Mouse (Mus musculus) CH12.LX (cell line): ENCODE data around the gene Zbtb26. TPM values are rescaled to one million over a fixed set of nuclear protein-coding genes. Genes with fewer than 3 reads are reported as not detected.

Experiments
- DNase-seq: peaks from one replicate; pipeline ENCODE4 v3.0.0-alpha.2; 2013; ENCODE audit errors: extremely low read depth
- H3K27ac ChIP-seq: 2 replicates; pipeline ENCODE4 v1.5.1; 2012; ENCODE audit warnings: low read depth, mild to moderate bottlenecking, control low read depth, moderate library complexity; ENCODE audit not compliant: insufficient read depth
- H3K27me3 ChIP-seq: replicated peaks from 2 replicates; pipeline ENCODE3; 2012; ENCODE audit warnings: inconsistent platforms
- H3K36me3 ChIP-seq, 2 experiments: replicated peaks in 1 of 2; 2 replicates each; pipeline versions ENCODE3 to v1.6.1; 2012; ENCODE audit warnings: inconsistent platforms in 1 of 2, low read length in 1 of 2, mild to moderate bottlenecking in 1 of 2, mixed read lengths in 1 of 2, moderate library complexity in 1 of 2; ENCODE audit not compliant: control insufficient read depth in 1 of 2, insufficient read depth in 1 of 2
- H3K4me1 ChIP-seq, 2 experiments: 2 replicates each; pipeline ENCODE4 v1.6.1; 2012; ENCODE audit warnings: inconsistent platforms in 1 of 2, moderate library complexity in 1 of 2; ENCODE audit not compliant: insufficient read depth in 2 of 2, control insufficient read depth in 1 of 2
- H3K4me2 ChIP-seq: 2 replicates; pipeline ENCODE4 v1.6.1; 2012; ENCODE audit warnings: low read depth, mild to moderate bottlenecking, control low read depth; ENCODE audit not compliant: poor library complexity, insufficient read depth, severe bottlenecking
- H3K4me3 ChIP-seq, 3 experiments: fragments of 150-350 bp in 1 of 3; sonication (generic) in 1 of 3; replicated peaks in 1 of 3; 2 replicates each; pipeline versions ENCODE3 to v1.5.1; 2011 to 2012; ENCODE audit warnings: low read depth in 2 of 3, low read length in 2 of 3, mild to moderate bottlenecking in 2 of 3, moderate library complexity in 2 of 3, control low read depth in 1 of 3, improper control_type of control experiment in 1 of 3, inconsistent platforms in 1 of 3, mixed read lengths in 1 of 3; ENCODE audit not compliant: poor library complexity in 1 of 3
- H3K79me2 ChIP-seq: replicated peaks from 2 replicates; pipeline ENCODE4 v1.6.1; 2012; ENCODE audit warnings: mild to moderate bottlenecking, moderate library complexity; ENCODE audit not compliant: control insufficient read depth, poor library complexity, insufficient read depth, severe bottlenecking; ENCODE audit errors: extremely low read depth
- H3K9ac ChIP-seq: 2 replicates; pipeline ENCODE4 v1.6.1; 2012; ENCODE audit warnings: low read depth, mild to moderate bottlenecking, control low read depth, moderate library complexity; ENCODE audit not compliant: insufficient read depth
- H3K9me3 ChIP-seq: replicated peaks from 2 replicates; pipeline ENCODE3; 2012; ENCODE audit warnings: low read length, inconsistent platforms, mixed read lengths
- CTCF ChIP-seq, 2 experiments: IDR thresholded peaks in 1 of 2; conservative IDR thresholded peaks in 1 of 2; 2 replicates each; pipeline ENCODE4 v1.5.1; 2011 to 2012; ENCODE audit warnings: low read depth in 2 of 2, low read length in 2 of 2, improper control_type of control experiment in 1 of 2, inconsistent platforms in 1 of 2, mild to moderate bottlenecking in 1 of 2, moderate library complexity in 1 of 2
- ETS1 ChIP-seq: conservative IDR thresholded peaks from 2 replicates; pipeline ENCODE4 v1.6.1; 2012; ENCODE audit warnings: low read depth, mild to moderate bottlenecking, inconsistent platforms, low read length, improper control_type of control experiment, moderate library complexity
- HCFC1 ChIP-seq: IDR thresholded peaks from 2 replicates; pipeline ENCODE4 v1.6.1; 2012; ENCODE audit warnings: low read depth, mild to moderate bottlenecking, inconsistent platforms, low read length, improper control_type of control experiment
- JUND ChIP-seq: conservative IDR thresholded peaks from 2 replicates; pipeline ENCODE4 v1.6.1; 2011; ENCODE audit warnings: low read depth, low read length, improper control_type of control experiment
- KAT2A ChIP-seq: IDR thresholded peaks from 2 replicates; pipeline ENCODE4 v1.6.1; 2012; ENCODE audit warnings: low read length, improper control_type of control experiment, inconsistent platforms; ENCODE audit not compliant: insufficient replicate concordance
- MAFK ChIP-seq: IDR thresholded peaks from 2 replicates; pipeline ENCODE4 v1.6.1; 2011; ENCODE audit warnings: low read length, improper control_type of control experiment; ENCODE audit not compliant: insufficient replicate concordance
- MAX ChIP-seq: IDR thresholded peaks from 2 replicates; pipeline ENCODE4 v1.6.1; 2011; ENCODE audit warnings: low read length, improper control_type of control experiment
- MAZ ChIP-seq: IDR thresholded peaks from 2 replicates; pipeline ENCODE4 v1.6.1; 2012; ENCODE audit warnings: low read depth, mild to moderate bottlenecking, inconsistent platforms, low read length, improper control_type of control experiment, moderate library complexity
- MYC ChIP-seq: IDR thresholded peaks from 2 replicates; pipeline ENCODE4 v1.6.1; 2011; ENCODE audit warnings: low read depth, mild to moderate bottlenecking, improper control_type of control experiment, low read length
- NELFE ChIP-seq: IDR thresholded peaks from 2 replicates; pipeline ENCODE4 v1.6.1; 2011; ENCODE audit warnings: low read depth, low read length, improper control_type of control experiment
- NRF1 ChIP-seq: IDR thresholded peaks from 2 replicates; pipeline ENCODE4 v1.6.1; 2014; ENCODE audit warnings: low read depth, mild to moderate bottlenecking, inconsistent platforms, low read length, improper control_type of control experiment, moderate library complexity
- POLR2A ChIP-seq: IDR thresholded peaks from 2 replicates; pipeline ENCODE4 v1.6.1; 2011; ENCODE audit warnings: low read depth, mild to moderate bottlenecking, improper control_type of control experiment, low read length
- POLR2AphosphoS2 ChIP-seq: IDR thresholded peaks from 2 replicates; pipeline ENCODE4 v1.6.1; 2011; ENCODE audit warnings: low read depth, low read length, improper control_type of control experiment
- RAD21 ChIP-seq: IDR thresholded peaks from 2 replicates; pipeline ENCODE4 v1.6.1; 2011; ENCODE audit warnings: low read depth, mild to moderate bottlenecking, low read length, improper control_type of control experiment, moderate library complexity
- SIN3A ChIP-seq: IDR thresholded peaks from 2 replicates; pipeline ENCODE4 v1.6.1; 2012; ENCODE audit warnings: low read length, improper control_type of control experiment, inconsistent platforms
- SMC3 ChIP-seq: IDR thresholded peaks from 2 replicates; pipeline ENCODE4 v1.6.1; 2011; ENCODE audit warnings: low read depth, low read length, improper control_type of control experiment
- USF1 ChIP-seq: IDR thresholded peaks from 2 replicates; pipeline ENCODE4 v1.6.1; 2014; ENCODE audit warnings: low read depth, mild to moderate bottlenecking, inconsistent platforms, low read length, improper control_type of control experiment
- USF2 ChIP-seq: conservative IDR thresholded peaks from 2 replicates; pipeline ENCODE4 v1.6.1; 2011; ENCODE audit warnings: low read depth, low read length, improper control_type of control experiment
- ZC3H11A ChIP-seq: IDR thresholded peaks from 2 replicates; pipeline ENCODE4 v1.6.1; 2012; ENCODE audit warnings: low read depth, mild to moderate bottlenecking, inconsistent platforms, low read length, improper control_type of control experiment
- ZKSCAN1 ChIP-seq: IDR thresholded peaks from 2 replicates; pipeline ENCODE4 v1.6.1; 2012; ENCODE audit warnings: low read depth, inconsistent platforms, low read length, improper control_type of control experiment, borderline replicate concordance
- ZMIZ1 ChIP-seq: IDR thresholded peaks from 2 replicates; pipeline ENCODE4 v1.6.1; 2012; ENCODE audit warnings: low read depth, mild to moderate bottlenecking, inconsistent platforms, low read length, improper control_type of control experiment
- ZNF384 ChIP-seq: IDR thresholded peaks from 2 replicates; pipeline ENCODE4 v1.6.1; 2012; ENCODE audit warnings: low read depth, low read length, improper control_type of control experiment, inconsistent platforms
- dilution Hi-C: fragments of 300-500 bp; cut with MboI; formaldehyde crosslinking; loops from 2 replicates; pipeline ENCODE4 v1.14.3; 2020; ENCODE audit warnings: low sequenced_read_pairs; ENCODE audit not compliant: extremely low pct_unique_long_range_greater_than_20kb, extremely low pct_ligation_motif_present
- in situ Hi-C: fragments of 300-500 bp; cut with MboI; formaldehyde crosslinking; loops from 3 replicates; pipeline ENCODE4 v1.14.3; 2019; ENCODE audit warnings: low sequenced_read_pairs, low pct_ligation_motif_present, low pct_unique_long_range_greater_than_20kb, mixed read lengths
- polyA plus RNA-seq: library from polyadenylated mRNA; unstranded; fragments of >175 nt; gene quantifications from 2 replicates; pipeline ENCODE4 v1.2.1, GENCODE M21; 2012; ENCODE audit warnings: low read depth; ENCODE audit not compliant: insufficient read length
- total RNA-seq, 2 experiments: library from RNA; depleted of rRNA; stranded (reverse); fragments of 300-350 nt in 1 of 2; fragments of >200 nt in 1 of 2; gene quantifications; 2 replicates each; pipeline ENCODE4 v1.2.3; 2012 to 2014

Gene Zbtb26
- total and polyA plus RNA-seq, 3 experiments: 4.1 to 7.4 (median 6.8) TPM

DNA sequence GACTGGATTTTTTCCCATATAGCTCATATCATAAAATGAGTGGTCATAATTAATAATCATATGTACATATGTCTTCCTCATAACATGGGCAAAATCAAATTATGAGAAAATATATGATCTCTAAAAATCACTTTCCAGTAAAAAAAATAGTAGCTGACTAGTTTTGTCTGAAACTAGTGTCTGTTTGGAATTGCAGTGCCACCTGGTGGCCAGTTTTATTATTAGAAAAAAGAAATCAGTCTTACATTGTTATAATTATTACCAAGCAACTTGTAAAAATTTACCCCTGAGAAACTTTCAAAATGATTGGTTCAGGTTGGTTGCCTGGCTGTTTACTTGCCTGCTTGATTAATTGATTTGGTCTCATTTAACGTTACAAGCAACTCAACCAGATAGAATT is 42.4 kb upstream of the Zbtb26 start:
- Histone ChIP-seq H3K27ac (no peak overlapping the region), H3K36me3 (peaks cover 32 to 57% of the 10 kb centered on the region in 2 experiments), H3K4me2 (no peak overlapping the region), H3K4me1 (no peaks in the 10 kb centered on the region), H3K79me2 (no peaks in the 10 kb centered on the region; the same call in 1 of the 2 replicates), H3K9ac (no peak overlapping the region), H3K4me3 (no peak overlapping the region), H3K9me3 (no peaks in the 10 kb centered on the region), H3K27me3 (no peaks in the 10 kb centered on the region)
- in situ Hi-C loops: no loop called here
- DNase-seq: peak; percentile 38
- no peak for TF ChIP-seq JUND
- TF ChIP-seq ZC3H11A: no peak
- TF ChIP-seq ZKSCAN1: no peak
- peak; percentile 92 for TF ChIP-seq ZNF384
- no peak for TF ChIP-seq KAT2A
- no peak for TF ChIP-seq MYC
- TF ChIP-seq CTCF (conservative IDR thresholded peaks at IDR 0.05 in 1 of 2, IDR thresholded peaks at IDR 0.05 in 1 of 2; ENCODE audit: low read depth in 2 of 2, low read length in 2 of 2): peak in 1 of 2 experiments; percentile 74; a peak in 3 of 4 replicates
- peak; percentile 55 for TF ChIP-seq SMC3
- TF ChIP-seq SIN3A: no peak
- TF ChIP-seq ZMIZ1: no peak
- TF ChIP-seq RAD21: peak; percentile 76
- TF ChIP-seq MAZ: no peak
- no peak for TF ChIP-seq USF1
- TF ChIP-seq POLR2AphosphoS2: no peak
- dilution Hi-C loops: no loop called here

DNA sequence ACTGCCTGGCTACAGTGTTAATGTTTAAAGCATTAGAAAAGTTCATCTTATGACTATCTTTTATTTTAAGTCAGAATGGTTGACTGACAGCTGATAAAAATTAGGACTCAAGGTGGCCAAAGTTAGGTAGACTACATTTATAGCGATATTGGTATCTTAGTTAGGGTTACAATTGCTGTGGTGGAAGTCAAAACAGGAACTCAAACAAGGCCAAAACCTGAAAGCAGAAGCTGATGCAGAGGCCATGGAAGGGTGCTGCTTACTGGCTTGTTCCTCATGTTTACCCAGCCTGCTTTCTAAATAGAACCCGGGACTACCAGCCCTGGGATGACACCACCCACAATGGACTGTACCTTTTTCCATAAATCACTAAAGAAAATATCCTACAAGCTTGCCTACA is 41.2 kb upstream of the Zbtb26 start:
- Histone ChIP-seq H3K4me2 (no peak overlapping the region), H3K9ac (no peak overlapping the region), H3K79me2 (no peaks in the 10 kb centered on the region; the same call in 1 of the 2 replicates), H3K27me3 (no peaks in the 10 kb centered on the region), H3K4me3 (no peak overlapping the region), H3K9me3 (no peaks in the 10 kb centered on the region), H3K4me1 (no peaks in the 10 kb centered on the region), H3K36me3 (peaks cover 23 to 48% of the 10 kb centered on the region in 2 experiments), H3K27ac (no peak overlapping the region)
- in situ Hi-C loops (no loop called here), dilution Hi-C loops (no loop called here)
- DNase-seq: no peak
- TF ChIP-seq USF2 (no peak), MYC (no peak), JUND (no peak), ETS1 (no peak), NELFE (no peak), SIN3A (no peak), MAZ (no peak), HCFC1 (no peak), MAX (no peak), MAFK (no peak), NRF1 (no peak), POLR2A (no peak)
